Mouse (Mus musculus) megakaryocyte, embryonic 14.5 days (primary cell): ENCODE measurements at regions not wholly inside any gene's neighbourhood (a gene's known extent, or its start where the extent isn't known, plus 50 kb on each side); places are given as distances from the start of the nearest gene placed in this dataset.

Experiments used
- FLI1 ChIP-seq: IDR thresholded peaks from 2 replicates; pipeline ENCODE4 v1.6.1; 2012; ENCODE audit warnings: low read length, inconsistent platforms, mixed read lengths
- GATA1 ChIP-seq: IDR thresholded peaks from 3 replicates; pipeline ENCODE4 v1.6.1; 2012; ENCODE audit warnings: mixed read lengths, low read length, inconsistent platforms, borderline replicate concordance

DNA sequence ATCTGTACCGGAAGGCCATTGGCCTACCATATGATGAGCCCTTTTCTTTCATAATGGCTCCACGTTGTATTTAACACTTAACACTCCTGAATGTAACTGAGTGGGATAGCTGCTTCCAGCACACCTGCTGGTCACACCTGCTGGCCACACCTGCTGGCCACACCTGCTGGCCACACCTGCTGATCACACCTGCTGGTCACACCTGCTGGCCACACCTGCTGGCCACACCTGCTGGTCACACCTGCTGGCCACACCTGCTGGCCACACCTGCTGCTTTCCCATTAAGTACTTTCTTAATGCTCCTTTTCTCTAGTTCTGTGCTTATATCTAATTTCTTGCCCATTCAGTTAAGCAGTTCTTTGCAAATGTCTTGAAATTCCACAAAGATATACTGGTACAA lies 157.4 kb upstream of the Slc30a5 start:
- TF ChIP-seq GATA1 (no peak), FLI1 (no peak)
